Mouse (Mus musculus) ovary, adult 18-20 months (tissue): ENCODE data around the gene Man1c1.

Source experiments
- DNase-seq: peaks from one replicate; pipeline ENCODE4 v3.0.0; 2022; ENCODE audit warnings: low spot score, mixed read lengths

Gene Man1c1

GRCm38 (mm10) chr4:134579212-134579611 lies 124.9 kb downstream of the Man1c1 start:
- no peak for DNase-seq

DNA sequence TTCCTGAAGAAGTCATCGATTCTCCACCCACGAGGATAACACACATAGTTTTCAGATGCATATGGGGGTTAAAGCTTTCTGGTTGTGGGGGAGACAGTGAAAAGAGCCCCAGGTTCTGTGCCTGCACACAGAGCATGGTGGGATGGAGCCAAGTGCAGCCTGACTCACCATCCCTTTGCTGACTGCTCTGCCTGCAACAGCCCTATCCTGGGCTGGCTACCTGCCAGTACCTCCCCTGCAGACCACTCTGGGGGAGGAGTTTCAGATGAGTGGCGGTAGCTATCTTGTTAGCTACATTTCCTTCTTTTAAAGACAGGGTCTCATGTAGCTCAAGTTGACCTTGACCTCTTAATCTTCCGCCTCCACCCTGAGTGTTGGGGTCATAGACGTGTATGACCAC lies 125.7 kb downstream of the Man1c1 start:
- no peak for DNase-seq

- DNase-seq: no peak
Measured at GRCm38 (mm10) chr4:134577281-134577680, 126.8 kb downstream of the Man1c1 start.

- no peak for DNase-seq
Measured at GRCm38 (mm10) chr4:134575486-134575885, 128.6 kb downstream of the Man1c1 start.

DNA sequence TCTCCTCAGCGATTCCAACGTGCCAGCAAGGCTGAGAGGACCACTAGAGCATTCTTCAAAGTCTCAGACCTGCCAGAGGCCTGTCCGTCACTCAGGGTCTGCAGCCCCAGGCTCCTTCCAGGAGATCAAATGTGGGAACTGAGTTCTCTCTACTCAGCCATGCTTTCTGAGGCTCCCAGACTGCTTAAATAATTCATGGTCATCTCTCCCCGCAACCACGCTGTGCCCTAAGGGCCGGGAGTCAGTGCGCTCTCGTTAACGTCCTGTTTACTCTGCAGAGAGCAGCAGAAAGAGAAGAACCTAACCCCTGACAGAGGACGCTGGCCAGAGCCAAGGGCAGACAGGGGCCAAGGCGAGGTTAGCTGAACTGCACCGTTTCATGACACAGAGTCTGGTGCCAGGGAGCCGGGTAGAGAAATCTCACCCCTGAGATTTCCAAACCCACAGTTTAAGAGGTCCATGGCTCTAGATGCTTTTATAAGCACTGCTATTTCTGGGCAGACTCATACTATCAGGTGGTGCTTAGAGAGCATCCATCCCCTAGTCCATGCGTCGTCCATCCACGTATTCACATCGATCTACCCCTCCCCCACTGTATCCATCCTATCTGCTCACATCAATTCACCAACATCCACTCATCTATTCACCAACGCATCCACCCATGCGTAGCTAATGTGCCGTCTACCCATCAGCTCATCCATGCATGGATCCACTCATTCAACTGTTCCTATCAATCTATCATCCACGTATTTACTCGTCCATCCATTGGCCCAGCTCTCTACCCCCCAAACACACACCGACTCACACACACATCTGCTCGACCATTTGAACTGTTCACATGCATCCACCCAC lies 131.4 kb downstream of the Man1c1 start:
- DNase-seq: no peak

DNA sequence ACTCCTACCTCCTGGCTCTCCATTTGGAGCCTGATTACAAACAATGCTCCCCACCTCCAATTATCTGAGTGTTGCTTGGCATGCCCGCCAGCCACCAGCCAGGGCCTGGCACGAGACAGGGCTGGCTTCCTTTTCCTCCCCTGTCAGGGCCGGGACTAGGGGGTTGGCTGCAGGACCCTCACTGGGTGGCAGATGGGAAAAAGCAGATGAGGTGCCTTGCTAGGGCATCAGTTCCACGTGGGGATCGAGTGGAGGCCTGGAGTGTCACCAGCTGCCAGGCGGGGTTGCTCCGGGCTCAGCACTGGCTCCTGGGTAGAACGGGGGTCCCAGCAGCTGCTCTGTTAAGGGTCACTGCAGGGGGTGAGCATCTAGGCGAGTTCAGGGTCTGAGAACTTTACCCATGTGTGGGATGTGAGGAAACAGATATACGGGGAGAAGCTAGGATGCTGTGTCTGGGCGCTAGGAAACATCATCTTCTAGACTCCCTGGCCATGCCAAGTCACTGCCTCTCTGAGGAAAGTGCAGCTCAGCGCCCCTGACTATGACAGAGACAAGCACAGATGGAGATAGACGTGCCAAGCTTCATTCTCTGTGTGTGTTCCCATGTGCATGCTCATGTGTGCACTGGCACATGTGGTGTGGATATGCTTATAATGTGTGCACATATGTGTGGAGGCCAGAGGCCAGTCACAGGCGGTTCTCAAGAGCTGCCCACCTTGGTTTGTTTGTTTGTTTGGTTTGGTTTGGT lies 133.2 kb downstream of the Man1c1 start:
- no peak for DNase-seq

DNA sequence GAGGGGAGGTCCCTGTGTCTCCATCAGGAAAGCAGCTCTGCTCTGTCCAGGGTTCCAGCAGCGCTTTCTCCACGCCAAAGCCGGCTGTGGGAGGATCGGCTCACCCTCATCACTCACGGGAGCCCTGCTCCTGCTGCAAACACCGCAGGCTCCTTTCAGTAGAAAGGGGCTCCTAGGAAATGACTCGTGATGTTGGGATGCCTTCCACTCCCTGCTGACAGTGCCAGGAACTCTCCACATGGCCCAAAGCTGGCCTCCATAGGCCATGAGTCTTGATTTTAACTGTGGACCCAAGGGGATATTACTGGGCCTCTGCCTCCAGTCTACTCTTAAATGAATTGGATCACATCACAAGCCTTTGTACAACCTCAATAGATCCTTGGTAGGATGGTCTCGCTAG lies 134.3 kb downstream of the Man1c1 start:
- no peak for DNase-seq

DNA sequence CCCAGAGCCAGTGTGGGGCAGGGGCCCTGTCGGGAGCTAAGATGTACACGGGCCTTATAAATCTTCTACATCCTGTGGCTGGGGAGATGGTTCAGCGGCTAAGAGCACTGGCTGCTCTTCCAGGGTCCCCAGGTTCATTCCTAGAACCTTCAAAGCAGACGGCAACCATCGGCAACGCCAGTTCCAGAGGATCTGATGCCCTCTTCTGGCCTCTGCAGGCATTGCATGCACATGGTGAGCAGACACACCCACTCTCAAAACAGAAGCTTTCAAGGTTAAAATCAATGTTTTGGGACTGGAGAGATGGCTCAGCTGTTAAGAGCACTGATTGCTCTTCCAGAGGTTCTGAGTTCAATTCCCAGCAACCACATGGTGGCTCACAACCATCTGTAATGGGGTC lies 134.9 kb downstream of the Man1c1 start:
- no peak for DNase-seq

- no peak for DNase-seq
Measured at GRCm38 (mm10) chr4:134567377-134568226, 136.5 kb downstream of the Man1c1 start.

DNA sequence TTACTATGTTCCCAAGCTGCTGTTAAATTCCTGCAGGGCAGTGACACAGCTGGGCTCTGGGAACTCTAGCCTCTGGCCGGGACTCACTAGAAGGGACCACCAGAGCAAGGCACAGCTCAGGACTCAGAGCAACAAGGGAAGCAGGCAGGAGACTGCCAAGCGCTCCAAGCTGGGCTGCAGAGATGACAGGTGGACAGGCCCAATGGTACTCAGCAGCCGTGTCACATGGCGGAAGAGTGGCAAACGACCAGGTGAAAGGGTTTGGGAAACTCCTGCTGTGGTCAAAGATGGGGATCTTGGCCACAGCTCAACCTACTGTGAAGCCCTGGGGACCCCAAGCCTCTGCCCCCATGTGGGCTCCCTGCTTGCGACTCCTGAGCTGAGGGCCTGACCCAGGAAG lies 140.0 kb downstream of the Man1c1 start:
- DNase-seq: no peak

DNA sequence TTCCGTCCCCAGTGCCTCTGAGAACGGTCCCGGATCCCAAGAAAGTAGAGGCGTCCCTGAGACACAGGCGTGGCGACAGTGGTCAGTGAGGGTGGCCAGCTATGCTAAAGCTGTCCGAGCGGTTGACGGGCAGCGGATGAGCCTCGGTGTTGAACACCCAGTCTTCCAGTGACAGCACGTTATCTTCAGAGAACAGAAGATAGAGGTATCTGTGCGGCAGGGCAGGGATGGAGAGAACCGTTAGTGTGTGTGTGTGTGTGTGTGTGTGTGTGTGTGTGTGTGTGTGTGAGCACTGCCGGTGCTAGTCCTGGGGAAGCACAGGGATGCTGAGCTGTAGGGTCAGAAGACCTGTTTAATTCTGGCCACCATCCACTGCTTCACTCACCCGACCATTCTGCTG lies 140.5 kb downstream of the Man1c1 start:
- no peak for DNase-seq

- DNase-seq: no peak
Measured at GRCm38 (mm10) chr4:134562014-134562413, 142.1 kb downstream of the Man1c1 start.

DNA sequence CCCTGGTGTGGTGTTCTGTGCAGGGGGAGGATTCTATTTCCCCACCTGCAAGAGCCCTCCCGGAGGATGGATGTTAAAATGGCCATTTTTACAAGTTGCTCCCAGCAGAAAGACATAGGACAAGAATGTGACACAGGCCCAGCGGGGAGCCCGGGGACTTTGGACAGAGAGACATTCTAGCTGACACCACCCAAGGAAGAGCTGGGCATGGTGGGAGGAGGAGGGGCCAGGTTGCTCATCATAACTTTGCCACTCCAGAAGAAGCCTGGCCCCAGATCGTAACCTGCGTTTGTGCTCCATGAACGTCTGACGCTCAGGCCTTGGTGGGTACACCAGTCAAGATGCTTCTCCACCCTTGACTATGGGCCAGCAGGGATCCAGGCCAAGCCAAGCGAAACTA lies 143.4 kb downstream of the Man1c1 start:
- no peak for DNase-seq

DNA sequence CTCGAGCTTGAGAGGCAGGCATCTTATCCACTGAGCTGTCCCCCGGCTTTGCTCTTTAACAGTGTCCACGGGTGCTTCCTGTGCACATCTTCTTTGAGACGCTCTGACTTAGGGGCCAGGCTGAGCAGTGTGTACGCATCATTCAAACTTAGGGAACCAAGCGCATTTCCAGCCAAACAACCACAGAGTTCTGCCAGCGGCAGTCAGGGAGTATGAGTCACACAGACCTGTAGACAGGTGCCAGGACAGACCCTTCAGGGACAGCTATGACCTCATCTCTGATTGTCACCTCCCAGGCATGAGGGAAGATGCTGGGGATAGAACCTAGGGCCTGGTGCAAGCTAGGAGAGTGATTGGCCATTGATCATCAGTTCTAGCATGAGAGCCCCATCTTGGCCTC lies 144.9 kb downstream of the Man1c1 start:
- no peak for DNase-seq

- no peak for DNase-seq
Measured at GRCm38 (mm10) chr4:134558570-134559113, 145.4 kb downstream of the Man1c1 start.

DNA sequence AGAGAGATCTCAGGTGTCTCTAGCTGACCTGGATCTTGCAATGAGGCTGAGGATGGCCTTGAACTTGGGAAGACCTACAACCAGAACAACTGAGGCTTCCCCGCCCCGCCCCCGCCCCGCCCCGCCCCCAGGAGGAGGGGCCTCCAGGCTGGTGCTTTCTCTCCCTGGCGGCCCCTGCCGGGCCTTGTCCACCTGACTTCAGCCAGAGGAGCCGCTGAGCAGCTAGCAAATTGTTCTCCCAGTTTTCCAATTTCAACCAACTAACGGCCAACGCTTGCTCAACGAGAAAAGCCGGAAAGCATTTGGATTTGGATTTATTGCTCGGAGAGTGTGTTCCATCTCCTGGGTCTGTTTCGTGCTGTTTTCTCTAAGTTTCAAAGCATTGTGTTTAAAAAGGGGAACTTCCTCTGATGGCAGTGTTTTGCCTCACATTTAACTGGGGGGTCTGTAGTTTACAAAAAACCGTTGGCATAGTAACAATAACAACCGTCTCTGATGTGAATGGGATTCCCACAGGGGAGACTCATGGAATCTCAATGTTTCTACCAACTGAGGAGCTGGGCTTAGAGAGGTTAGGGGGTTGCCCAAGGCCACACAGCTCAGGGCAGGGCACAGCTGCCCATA lies 146.4 kb downstream of the Man1c1 start:
- DNase-seq: no peak

- DNase-seq: no peak
Measured at GRCm38 (mm10) chr4:134555956-134556580, 148.0 kb downstream of the Man1c1 start.

DNA sequence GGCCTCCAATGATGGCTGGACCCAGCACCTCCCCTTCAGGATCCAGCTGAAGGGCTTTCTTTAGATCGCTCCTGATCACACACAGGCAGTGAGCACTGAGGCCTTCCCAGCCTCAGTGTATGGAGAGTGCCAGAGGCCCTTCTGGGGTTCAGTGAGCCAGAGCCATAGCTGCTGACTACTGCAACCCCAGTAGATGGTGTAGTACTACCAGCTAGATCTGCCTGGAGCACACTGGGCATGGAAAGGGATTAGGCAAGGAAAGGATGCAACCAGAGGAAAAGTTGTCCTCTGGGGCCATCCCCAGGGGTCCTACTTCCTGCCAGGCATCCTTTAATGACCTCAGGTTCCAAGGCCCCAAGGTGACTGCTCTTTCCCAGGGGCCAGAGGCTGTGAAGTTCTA lies 150.5 kb downstream of the Man1c1 start:
- no peak for DNase-seq

- peak; percentile 70 for DNase-seq
Measured at GRCm38 (mm10) chr4:134551494-134552316, 152.4 kb downstream of the Man1c1 start, which contains the start of gene Selenon. Gene Selenon (minus strand): TSS chr4:134552166.

GRCm38 (mm10) chr4:134549899-134550298 lies 154.2 kb downstream of the Man1c1 start:
- no peak for DNase-seq
